Mouse (Mus musculus) lung, embryonic 16.5 days (tissue): Measurements from ENCODE around the gene Folr2. TPM values are rescaled to one million over a fixed set of nuclear protein-coding genes. Genes with fewer than 3 reads are reported as not detected.

ENCODE experiments used
- ATAC-seq: fragments of 200-750 bp; cut with Nextera tagmentation; 2 replicates; pipeline ENCODE4 v1.8.0; 2017; ENCODE audit warnings: low read depth, mild to moderate bottlenecking, moderate library complexity
- H3K27ac ChIP-seq: fragments of 300-500 bp; sonication (generic); 2 replicates; pipeline ENCODE4 v1.5.1; 2014; ENCODE audit warnings: mild to moderate bottlenecking, control low read depth, low read length
- H3K27me3 ChIP-seq: fragments of 300-500 bp; sonication (generic); 2 replicates; pipeline ENCODE4 v1.6.1; 2014; ENCODE audit warnings: low read depth, low read length, mixed read lengths; ENCODE audit not compliant: control insufficient read depth, insufficient read depth
- H3K36me3 ChIP-seq: fragments of 300-500 bp; sonication (generic); 2 replicates; pipeline ENCODE4 v1.6.1; 2014; ENCODE audit warnings: low read length; ENCODE audit not compliant: control insufficient read depth, insufficient read depth
- H3K4me1 ChIP-seq: fragments of 300-500 bp; sonication (generic); replicated peaks from 2 replicates; pipeline ENCODE4 v1.6.1; 2014; ENCODE audit warnings: low read length, mixed read lengths; ENCODE audit not compliant: control insufficient read depth, insufficient read depth
- H3K4me2 ChIP-seq: fragments of 300-500 bp; sonication (generic); 2 replicates; pipeline ENCODE4 v1.6.1; 2014; ENCODE audit warnings: low read depth, low read length, control low read depth
- H3K4me3 ChIP-seq: fragments of 300-500 bp; sonication (generic); 2 replicates; pipeline ENCODE4 v1.5.1; 2014; ENCODE audit warnings: mild to moderate bottlenecking, low read length, control low read depth
- H3K9ac ChIP-seq: fragments of 300-500 bp; sonication (generic); 2 replicates; pipeline ENCODE4 v1.6.1; 2014; ENCODE audit warnings: low read length, control low read depth
- H3K9me3 ChIP-seq: fragments of 300-500 bp; sonication (generic); 2 replicates; pipeline ENCODE4 v1.6.1; 2016; ENCODE audit warnings: low read length; ENCODE audit not compliant: control insufficient read depth
- WGBS: fragments of 180-500 bp; shearing (Covaris S2); extraction: QIAGEN DNeasy Blood & Tissue Kit; methylation state at CpG from one replicate; pipeline ENCODE4 v1.1.7; 2014; 5-methylcytosine and 5-hydroxymethylcytosine counted together
- polyA plus RNA-seq: library from polyadenylated mRNA; unstranded; fragments of >200 nt; fragmentation: Nextera tagmentation; extraction: Ambion mirVana; gene quantifications from 2 replicates; pipeline ENCODE4 v1.2.1, GENCODE M21; 2015

The Folr2 gene
- polyA plus RNA-seq, 1 experiment from 2014 or later = 1.5 TPM

DNA sequence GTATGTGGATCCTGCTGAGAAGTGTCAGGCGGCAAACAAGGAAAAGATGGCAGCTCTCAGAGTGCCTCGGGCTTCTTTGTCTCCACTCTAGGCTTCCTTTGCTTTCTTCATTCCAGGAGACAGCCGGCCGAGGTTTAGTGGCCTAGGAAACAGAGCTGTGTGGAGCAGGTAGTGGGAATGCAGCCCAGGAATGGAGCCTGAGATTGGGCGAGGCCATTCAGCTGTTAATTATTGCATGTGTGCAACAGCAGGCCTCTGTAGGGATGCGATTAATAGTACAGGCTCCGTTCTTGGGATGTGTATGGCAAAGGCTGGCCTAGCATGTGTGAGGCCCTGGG, 12.1 kb upstream of the Folr2 start:
- H3K36me3 ChIP-seq = no peaks in the 10 kb centered on the region
- no peak for ATAC-seq
- no peak overlapping the region for H3K4me3 ChIP-seq
- no peaks in the 10 kb centered on the region; the same call in 1 of the 2 replicates for H3K9me3 ChIP-seq
- H3K4me2 ChIP-seq = no peak overlapping the region
- 71% methylated on average over 7 of the region's 7 CpGs for WGBS
- H3K27ac ChIP-seq = no peak overlapping the region
- no peaks in the 10 kb centered on the region for H3K27me3 ChIP-seq
- H3K9ac ChIP-seq = no peak overlapping the region
- no peaks in the 10 kb centered on the region for H3K4me1 ChIP-seq

DNA sequence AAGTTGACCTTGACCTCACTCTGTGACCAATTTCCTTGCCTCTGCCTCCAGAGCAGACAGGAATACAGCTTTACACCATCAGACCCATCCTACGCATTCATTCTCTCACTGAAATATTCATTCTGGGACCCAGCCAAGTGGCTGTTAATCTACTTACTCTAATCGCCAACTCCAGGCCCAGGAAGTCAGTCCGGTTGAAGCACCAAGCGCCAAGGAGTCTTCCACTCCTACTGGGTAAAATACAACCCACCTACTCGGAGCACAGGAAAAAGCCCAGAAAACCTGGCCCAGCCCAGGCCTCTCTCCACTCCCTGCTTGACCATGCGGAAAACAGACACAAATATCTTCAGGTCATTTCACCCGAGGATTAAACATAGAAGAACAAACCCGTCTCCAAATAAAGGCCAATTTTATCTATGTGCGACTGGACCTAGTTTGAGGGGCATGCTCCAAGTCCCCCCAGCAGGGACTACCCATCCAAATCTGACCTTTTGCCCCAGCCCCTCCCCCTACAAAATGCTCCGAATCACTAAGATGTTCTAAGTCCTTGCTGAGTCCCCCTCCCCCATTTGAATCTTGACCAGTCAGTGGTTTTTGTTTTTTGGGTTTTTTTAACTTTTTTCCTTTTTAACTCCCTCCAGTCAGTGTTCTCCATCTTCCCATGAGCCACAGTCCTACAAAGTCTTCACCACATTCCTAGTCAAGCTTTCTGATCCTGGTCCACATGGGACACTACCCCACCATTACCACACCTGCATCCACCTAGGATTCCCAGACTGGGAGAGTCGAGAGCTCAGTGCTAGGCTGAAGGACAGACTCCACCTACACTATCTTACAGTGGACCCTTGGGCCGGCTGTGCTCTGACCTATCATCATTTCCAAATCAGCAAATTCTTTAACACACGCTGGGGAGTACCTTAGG, 11.5 kb upstream of the Folr2 start:
- H3K9ac ChIP-seq = no peak overlapping the region

DNA sequence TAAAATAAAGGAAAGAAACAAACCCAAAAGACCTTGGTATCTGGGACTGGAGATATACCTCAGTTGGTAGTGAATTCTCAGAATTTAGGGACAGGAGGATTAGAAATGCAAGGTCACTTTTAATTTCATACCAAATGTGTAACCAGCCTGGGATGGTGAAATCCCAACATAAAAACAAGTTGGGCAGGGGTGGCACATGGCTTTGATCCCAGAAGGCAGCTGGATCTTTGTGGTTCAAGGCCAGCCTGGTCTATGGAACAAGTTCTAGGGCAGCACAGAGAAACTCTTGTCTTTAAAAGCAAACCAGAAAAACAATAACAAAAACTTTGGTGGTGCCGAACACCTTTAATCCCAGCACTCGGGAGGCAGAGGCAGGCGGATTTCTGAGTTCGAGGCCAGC, 10.5 kb upstream of the Folr2 start:
- Histone ChIP-seq H3K36me3 (no peaks in the 10 kb centered on the region), H3K9ac (no peak overlapping the region), H3K9me3 (no peaks in the 10 kb centered on the region; the same call in 1 of the 2 replicates), H3K4me3 (no peak overlapping the region), H3K4me1 (no peaks in the 10 kb centered on the region), H3K27me3 (no peaks in the 10 kb centered on the region), H3K4me2 (no peak overlapping the region), H3K27ac (no peak overlapping the region)
- ATAC-seq = no peak
- WGBS = 92% methylated on average over 4 of the region's 4 CpGs

More for the DNA sequence above, 11.5 kb upstream of the Folr2 start:
- no peak overlapping the region for H3K27ac ChIP-seq
- H3K4me2 ChIP-seq = no peak overlapping the region
- no peaks in the 10 kb centered on the region for H3K27me3 ChIP-seq
- ATAC-seq = no peak
- 64% methylated on average over 13 of the region's 13 CpGs for WGBS
- H3K4me3 ChIP-seq = no peak overlapping the region
- H3K36me3 ChIP-seq = no peaks in the 10 kb centered on the region
- no peaks in the 10 kb centered on the region; the same call in 1 of the 2 replicates for H3K9me3 ChIP-seq
- H3K4me1 ChIP-seq = no peaks in the 10 kb centered on the region

DNA sequence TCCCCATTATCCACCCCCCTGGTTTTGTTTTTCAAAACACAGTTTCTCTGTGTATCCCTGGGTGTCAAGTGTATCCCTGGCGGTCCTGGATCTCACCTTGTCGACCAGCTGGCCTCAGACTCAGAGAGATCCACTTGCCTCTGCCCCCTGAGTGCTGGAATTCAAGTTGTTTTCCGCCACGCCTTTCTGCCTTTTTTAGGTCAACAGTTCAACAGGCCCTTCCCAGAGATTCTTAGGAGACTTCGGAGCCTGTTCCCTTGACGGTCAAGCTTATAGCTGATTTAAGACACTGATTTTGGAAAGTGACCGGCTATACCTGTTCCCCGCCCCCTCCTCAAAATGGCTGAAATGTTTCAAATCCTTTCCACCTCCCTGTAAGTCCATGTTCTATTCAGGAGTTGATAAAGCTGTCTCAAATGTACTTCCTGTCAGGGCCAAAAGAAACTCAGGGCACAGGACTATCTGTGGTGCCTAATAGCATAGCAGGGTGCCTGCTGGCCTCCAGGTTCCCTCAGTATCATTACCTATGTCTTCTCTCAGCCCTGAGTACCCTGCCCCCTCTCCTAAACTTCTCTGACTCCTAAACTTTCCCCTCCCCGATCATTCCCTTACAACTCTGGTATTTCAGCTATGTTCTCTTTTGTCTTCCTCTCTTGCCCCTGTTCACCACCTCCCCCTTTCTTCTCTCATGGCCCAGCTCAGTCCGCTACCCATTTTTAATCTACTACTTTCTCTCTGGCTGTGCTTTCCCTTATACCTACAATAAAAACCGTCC, 9.7 kb upstream of the Folr2 start:
- H3K4me3 ChIP-seq = no peak overlapping the region
- H3K9ac ChIP-seq = no peak overlapping the region
- no peaks in the 10 kb centered on the region for H3K27me3 ChIP-seq
- H3K27ac ChIP-seq = no peak overlapping the region
- WGBS = 72% methylated on average over 11 of the region's 11 CpGs
- ATAC-seq = no peak
- H3K4me1 ChIP-seq = no peaks in the 10 kb centered on the region
- H3K9me3 ChIP-seq = no peaks in the 10 kb centered on the region; the same call in 1 of the 2 replicates
- H3K36me3 ChIP-seq = no peaks in the 10 kb centered on the region
- H3K4me2 ChIP-seq = no peak overlapping the region

DNA sequence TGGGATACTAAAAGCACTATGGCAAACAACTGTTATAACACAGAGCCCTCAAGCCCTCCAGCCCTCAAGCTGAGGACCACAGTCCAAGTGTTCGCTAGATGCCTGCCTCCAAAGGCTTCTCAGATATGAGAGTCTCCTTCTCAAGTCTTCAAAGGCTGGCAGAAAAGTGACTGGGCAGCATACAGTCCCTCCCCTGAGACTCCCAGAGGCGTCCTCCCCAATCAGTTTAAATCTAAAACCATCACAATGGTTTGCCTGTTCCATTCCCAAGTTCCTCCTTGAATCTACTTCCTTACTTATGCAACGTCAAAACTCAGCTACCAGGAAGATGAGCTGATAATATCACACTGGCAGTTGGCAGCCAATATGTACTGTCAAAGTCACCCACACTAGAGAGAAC, 6.4 kb upstream of the Folr2 start, which contains the start of gene Anapc15:
Gene Anapc15 (plus strand): TSS at position 301 of the 400 bp plus-strand sequence.
- H3K4me3 ChIP-seq = no peak within 1 kb of the TSS
- no peak for ATAC-seq
- no peak within 1 kb of the TSS for H3K27ac ChIP-seq
- no peaks in the 10 kb centered on the region; the same call in 1 of the 2 replicates for H3K9me3 ChIP-seq
- no peaks in the 10 kb centered on the region for H3K36me3 ChIP-seq
- no peak within 1 kb of the TSS for H3K9ac ChIP-seq
- no peak within 1 kb of the TSS for H3K4me2 ChIP-seq
- WGBS = 58% methylated on average over 3 of the region's 3 CpGs
- no peaks in the 10 kb centered on the region for H3K27me3 ChIP-seq
- H3K4me1 ChIP-seq = no peaks in the 10 kb centered on the region

DNA sequence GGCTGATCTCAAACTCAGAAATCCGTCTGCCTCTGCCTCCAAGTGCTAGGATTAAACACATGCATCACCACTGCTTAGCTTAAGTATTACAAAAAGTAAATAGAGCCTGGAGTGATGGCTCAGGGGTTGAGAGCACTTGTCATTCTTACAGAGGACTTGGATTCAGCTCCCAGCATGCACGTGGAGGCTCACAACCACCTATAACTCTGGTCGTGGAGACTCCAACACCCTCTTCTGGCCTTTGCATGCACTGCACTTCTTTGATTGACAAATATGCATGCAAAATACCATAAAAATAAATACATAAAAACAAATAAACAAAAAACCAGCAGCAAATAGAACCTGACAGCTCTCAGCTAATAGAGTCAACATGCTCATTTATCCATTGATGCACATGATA, 5.3 kb upstream of the Folr2 start:
- no peaks in the 10 kb centered on the region for H3K36me3 ChIP-seq
- no peak overlapping the region for H3K4me2 ChIP-seq
- no peak for ATAC-seq
- H3K9ac ChIP-seq = no peak overlapping the region
- no peaks in the 10 kb centered on the region; the same call in 1 of the 2 replicates for H3K9me3 ChIP-seq
- no peak overlapping the region for H3K27ac ChIP-seq
- WGBS = 53% methylated on average over 3 of the region's 3 CpGs
- no peak overlapping the region for H3K4me3 ChIP-seq
- H3K27me3 ChIP-seq = no peaks in the 10 kb centered on the region
- no peaks in the 10 kb centered on the region for H3K4me1 ChIP-seq

DNA sequence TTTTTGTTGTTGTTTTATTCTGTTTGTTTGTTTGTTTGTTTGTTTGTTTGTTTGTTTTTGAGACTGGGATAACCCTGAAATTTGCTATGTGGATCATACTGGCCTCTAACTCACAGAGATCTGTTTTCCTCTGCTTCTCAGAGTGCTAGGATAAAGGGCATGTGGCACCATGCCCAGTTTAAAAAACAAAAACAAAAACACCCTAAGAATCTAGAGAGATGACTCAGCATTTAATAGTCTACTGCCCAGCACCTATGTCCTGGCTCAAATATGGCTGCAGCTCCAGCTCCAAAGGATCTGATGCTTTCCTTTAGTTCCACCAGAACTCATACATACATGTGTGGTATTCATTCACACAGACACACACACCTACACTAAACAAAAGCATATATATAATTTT, 4.0 kb upstream of the Folr2 start:
- no peak overlapping the region for H3K9ac ChIP-seq
- H3K4me1 ChIP-seq = no peaks in the 10 kb centered on the region
- no peaks in the 10 kb centered on the region for H3K9me3 ChIP-seq
- H3K4me2 ChIP-seq = no peak overlapping the region
- no peaks in the 10 kb centered on the region for H3K36me3 ChIP-seq
- ATAC-seq = no peak
- no peak overlapping the region for H3K4me3 ChIP-seq
- no peaks in the 10 kb centered on the region for H3K27me3 ChIP-seq
- H3K27ac ChIP-seq = no peak overlapping the region

DNA sequence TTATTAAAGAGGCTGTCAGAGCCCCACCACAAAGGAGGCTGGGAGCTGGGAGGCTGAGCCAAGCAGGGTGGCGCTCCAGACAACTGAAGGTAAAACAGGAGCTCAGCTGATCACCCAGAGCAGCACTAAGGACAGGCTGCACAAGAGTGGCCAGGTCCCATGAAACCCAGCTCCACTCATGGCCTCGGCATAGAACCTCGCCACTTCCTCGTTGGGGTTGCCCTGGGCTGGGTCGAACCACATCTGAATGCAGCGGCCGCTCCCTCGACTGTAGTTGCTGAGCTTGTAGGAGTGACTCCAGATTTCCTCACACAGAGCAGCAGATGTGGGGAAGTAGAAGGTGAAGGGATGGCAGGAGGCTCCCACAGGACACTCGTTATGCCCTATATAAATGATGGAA, 1.4 kb upstream of the Folr2 start:
- Histone ChIP-seq H3K9me3 (no peaks in the 10 kb centered on the region), H3K27ac (no peak overlapping the region), H3K4me3 (no peak overlapping the region), H3K9ac (no peak overlapping the region), H3K4me1 (no peaks in the 10 kb centered on the region), H3K27me3 (no peaks in the 10 kb centered on the region), H3K36me3 (no peaks in the 10 kb centered on the region), H3K4me2 (no peak overlapping the region)
- 74% methylated on average over 9 of the region's 9 CpGs for WGBS
- no peak for ATAC-seq

DNA sequence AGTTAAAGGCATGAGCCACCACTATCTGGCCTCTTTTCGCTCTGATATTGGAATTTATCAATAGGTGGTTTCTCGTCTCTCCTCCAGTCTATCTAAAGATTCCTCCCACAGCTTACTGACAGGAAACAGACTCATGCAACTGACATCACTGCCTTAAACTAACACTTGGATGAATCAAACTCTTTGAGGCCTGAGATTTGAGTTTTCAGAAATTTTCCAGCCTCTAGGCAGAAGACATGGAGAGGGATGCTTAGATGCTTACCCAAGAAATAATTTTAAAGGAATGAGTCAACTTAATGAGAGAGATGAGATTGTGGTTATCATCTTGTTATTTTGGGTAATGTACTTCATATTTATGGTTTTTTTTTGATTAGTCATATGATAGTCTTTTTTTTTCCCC, 3.2 kb downstream of the Folr2 start:
- Histone ChIP-seq H3K9me3 (no peaks in the 10 kb centered on the region), H3K27ac (no peak overlapping the region), H3K4me3 (no peak overlapping the region), H3K9ac (no peak overlapping the region), H3K36me3 (no peaks in the 10 kb centered on the region), H3K27me3 (no peaks in the 10 kb centered on the region), H3K4me2 (no peak overlapping the region), H3K4me1 (no peaks in the 10 kb centered on the region)
- 62% methylated on average over 2 of the region's 2 CpGs for WGBS
- no peak for ATAC-seq
